Mouse (Mus musculus) forebrain, embryonic 11.5 days (tissue): ENCODE data around the gene Dnmt1. TPM values are rescaled to one million over a fixed set of nuclear protein-coding genes. Genes with fewer than 3 reads are reported as not detected.

Experiments used
- ATAC-seq: fragments of 200-750 bp; cut with Nextera tagmentation; replicated peaks from 2 replicates; pipeline ENCODE4 v1.8.0; 2017; ENCODE audit warnings: moderate TSS enrichment; ENCODE audit not compliant: low FRiP score
- DNase-seq: peaks from one replicate; pipeline ENCODE4 v3.0.0-alpha.2; 2017; ENCODE audit warnings: low spot score
- H3K27ac ChIP-seq: fragments of 300-500 bp; sonication (generic); 2 replicates; pipeline ENCODE4 v1.5.1; 2014; ENCODE audit warnings: low read depth, low read length
- H3K27me3 ChIP-seq: fragments of 300-500 bp; sonication (generic); 2 replicates; pipeline ENCODE4 v1.6.1; 2014; ENCODE audit warnings: mild to moderate bottlenecking, low read length, mixed read lengths; ENCODE audit not compliant: control insufficient read depth, insufficient read depth
- H3K36me3 ChIP-seq: fragments of 300-500 bp; sonication (generic); 2 replicates; pipeline ENCODE4 v1.6.1; 2014; ENCODE audit warnings: mild to moderate bottlenecking, low read length, moderate library complexity, mixed read lengths; ENCODE audit not compliant: control insufficient read depth, insufficient read depth
- H3K4me1 ChIP-seq: fragments of 300-500 bp; sonication (generic); replicated peaks from 2 replicates; pipeline ENCODE4 v1.6.1; 2014; ENCODE audit warnings: low read length, mixed read lengths; ENCODE audit not compliant: control insufficient read depth, insufficient read depth
- H3K4me2 ChIP-seq: fragments of 300-500 bp; sonication (generic); 2 replicates; pipeline ENCODE4 v1.6.1; 2014; ENCODE audit warnings: low read depth, mild to moderate bottlenecking, low read length, moderate library complexity, mixed read lengths; ENCODE audit not compliant: severe bottlenecking
- H3K4me3 ChIP-seq: fragments of 300-500 bp; sonication (generic); 2 replicates; pipeline ENCODE4 v1.5.1; 2014; ENCODE audit warnings: low read depth, low read length
- H3K9ac ChIP-seq: fragments of 300-500 bp; sonication (generic); 2 replicates; pipeline ENCODE4 v1.6.1; 2014; ENCODE audit warnings: low read length
- H3K9me3 ChIP-seq: fragments of 300-500 bp; sonication (generic); 2 replicates; pipeline ENCODE4 v1.6.1; 2016; ENCODE audit warnings: low read length, mixed read lengths; ENCODE audit not compliant: control insufficient read depth
- WGBS: fragments of 180-500 bp; shearing (Covaris S2); extraction: QIAGEN DNeasy Blood & Tissue Kit; methylation state at CpG from one replicate; pipeline ENCODE4 v1.1.7; 2014; 5-methylcytosine and 5-hydroxymethylcytosine counted together
- polyA plus RNA-seq: library from polyadenylated mRNA; unstranded; fragments of >200 nt; fragmentation: Nextera tagmentation; extraction: Ambion mirVana; gene quantifications from 2 replicates; pipeline ENCODE4 v1.2.1, GENCODE M21; 2014

Gene Dnmt1
- polyA plus RNA-seq, 1 experiment from 2014 or later = 94.8 TPM

GRCm38 (mm10) chr9:20973001-20973681 is 13.5 kb upstream of the Dnmt1 start:
- Histone ChIP-seq H3K4me1 (peaks cover 7% of the 10 kb centered on the region; the same call in 1 of the 2 replicates), H3K36me3 (no peaks in the 10 kb centered on the region), H3K9ac (no peak overlapping the region), H3K4me3 (no peak overlapping the region), H3K27ac (no peak overlapping the region), H3K4me2 (no peak overlapping the region; the same call in 1 of the 2 replicates), H3K27me3 (no peaks in the 10 kb centered on the region), H3K9me3 (no peaks in the 10 kb centered on the region)
- WGBS = 97% methylated on average over 4 of the region's 4 CpGs
- no peak for ATAC-seq
- DNase-seq = no peak

GRCm38 (mm10) chr9:20972141-20972992 is 12.7 kb upstream of the Dnmt1 start:
- Histone ChIP-seq H3K36me3 (peaks cover 2% of the 10 kb centered on the region; the same call in 1 of the 2 replicates), H3K9me3 (no peaks in the 10 kb centered on the region), H3K4me3 (no peak overlapping the region), H3K4me2 (peak overlapping the region; percentile 15; the same call in 1 of the 2 replicates), H3K4me1 (peaks cover 7% of the 10 kb centered on the region; the same call in 1 of the 2 replicates), H3K27ac (peak overlapping the region; percentile 19; the same call in 1 of the 2 replicates), H3K9ac (peak overlapping the region; percentile 46), H3K27me3 (no peaks in the 10 kb centered on the region)
- WGBS = 38% methylated on average over 28 of the region's 28 CpGs
- DNase-seq (peak; percentile 53), ATAC-seq (no peak)

- Histone ChIP-seq H3K36me3 (peaks cover 2% of the 10 kb centered on the region; the same call in 1 of the 2 replicates), H3K27me3 (no peaks in the 10 kb centered on the region), H3K4me1 (peaks cover 7% of the 10 kb centered on the region; the same call in 1 of the 2 replicates), H3K4me2 (no peak overlapping the region), H3K4me3 (no peak overlapping the region), H3K27ac (no peak overlapping the region), H3K9me3 (no peaks in the 10 kb centered on the region), H3K9ac (peak overlapping the region; percentile 46; the same call in 1 of the 2 replicates)
- 75% methylated on average over 7 of the region's 7 CpGs for WGBS
- ATAC-seq (no peak), DNase-seq (no peak)
These were observed 12.1 kb upstream of the Dnmt1 start for GRCm38 (mm10) chr9:20971751-20972140.

GRCm38 (mm10) chr9:20966747-20967146 is 7.1 kb upstream of the Dnmt1 start:
- H3K4me1 ChIP-seq = no peaks in the 10 kb centered on the region
- no peak overlapping the region for H3K9ac ChIP-seq
- no peak overlapping the region for H3K27ac ChIP-seq
- peaks cover 2% of the 10 kb centered on the region; the same call in 1 of the 2 replicates for H3K36me3 ChIP-seq
- H3K9me3 ChIP-seq = no peaks in the 10 kb centered on the region
- H3K4me2 ChIP-seq = no peak overlapping the region
- no peak for DNase-seq
- 87% methylated on average over 5 of the region's 5 CpGs for WGBS
- no peaks in the 10 kb centered on the region for H3K27me3 ChIP-seq
- no peak for ATAC-seq
- H3K4me3 ChIP-seq = no peak overlapping the region

GRCm38 (mm10) chr9:20966008-20966407 is 6.3 kb upstream of the Dnmt1 start:
- peaks cover 2% of the 10 kb centered on the region; the same call in 1 of the 2 replicates for H3K36me3 ChIP-seq
- no peaks in the 10 kb centered on the region for H3K4me1 ChIP-seq
- no peak overlapping the region for H3K27ac ChIP-seq
- no peak overlapping the region for H3K4me3 ChIP-seq
- DNase-seq (no peak), ATAC-seq (no peak)
- WGBS = 83% methylated on average over 3 of the region's 3 CpGs
- H3K4me2 ChIP-seq = no peak overlapping the region
- H3K27me3 ChIP-seq = no peaks in the 10 kb centered on the region
- H3K9ac ChIP-seq = no peak overlapping the region
- H3K9me3 ChIP-seq = no peaks in the 10 kb centered on the region

GRCm38 (mm10) chr9:20965606-20966005 is 5.9 kb upstream of the Dnmt1 start:
- Histone ChIP-seq H3K4me3 (no peak overlapping the region), H3K4me2 (no peak overlapping the region), H3K9ac (no peak overlapping the region), H3K36me3 (peaks cover 2% of the 10 kb centered on the region; the same call in 1 of the 2 replicates), H3K27me3 (no peaks in the 10 kb centered on the region), H3K27ac (no peak overlapping the region), H3K4me1 (no peaks in the 10 kb centered on the region), H3K9me3 (no peaks in the 10 kb centered on the region)
- 86% methylated on average over 4 of the region's 4 CpGs for WGBS
- DNase-seq = no peak
- ATAC-seq = no peak

- no peaks in the 10 kb centered on the region for H3K36me3 ChIP-seq
- no peak overlapping the region for H3K9ac ChIP-seq
- no peaks in the 10 kb centered on the region for H3K9me3 ChIP-seq
- 82% methylated on average over 9 of the region's 9 CpGs for WGBS
- no peaks in the 10 kb centered on the region for H3K27me3 ChIP-seq
- no peaks in the 10 kb centered on the region for H3K4me1 ChIP-seq
- no peak overlapping the region for H3K4me2 ChIP-seq
- no peak for ATAC-seq
- no peak overlapping the region for H3K4me3 ChIP-seq
- no peak overlapping the region for H3K27ac ChIP-seq
- no peak for DNase-seq
These were observed 1.9 kb upstream of the Dnmt1 start for GRCm38 (mm10) chr9:20961557-20961956.

GRCm38 (mm10) chr9:20956989-20957388 is 2.7 kb downstream of the Dnmt1 start:
- no peaks in the 10 kb centered on the region for H3K4me1 ChIP-seq
- ATAC-seq (no peak), DNase-seq (no peak)
- no peak overlapping the region for H3K4me3 ChIP-seq
- H3K36me3 ChIP-seq = no peaks in the 10 kb centered on the region
- no peak overlapping the region for H3K9ac ChIP-seq
- 90% methylated on average over 3 of the region's 3 CpGs for WGBS
- H3K4me2 ChIP-seq = no peak overlapping the region
- no peaks in the 10 kb centered on the region for H3K9me3 ChIP-seq
- H3K27me3 ChIP-seq = no peaks in the 10 kb centered on the region
- H3K27ac ChIP-seq = no peak overlapping the region
